Mouse (Mus musculus) gastrocnemius, adult 2 months (tissue): ENCODE results near the gene Gm10424. TPM values are rescaled to one million over a fixed set of nuclear protein-coding genes. Genes with fewer than 3 reads are reported as not detected.
"Not testable (repeated sequence)": the region's sequence is repeated elsewhere in the genome, so short reads cannot be mapped to it uniquely, and the experiment has no call there.

ENCODE experiments used
- DNase-seq: peaks from one replicate; pipeline ENCODE4 v3.0.0; 2022
- H3K27ac ChIP-seq: fragments of 200-600 bp; 2 replicates; pipeline ENCODE4 v1.8.1; 2022; ENCODE audit warnings: mild to moderate bottlenecking
- H3K4me3 ChIP-seq: fragments of 200-600 bp; 2 replicates; pipeline ENCODE4 v1.8.1; 2022; ENCODE audit warnings: mild to moderate bottlenecking, moderate library complexity
- intact Hi-C: fragments of 180-260 bp; cut with DNase I; formaldehyde crosslinking; loops from one replicate; pipeline ENCODE4 v1.15.1; 2025
- long read RNA-seq, 2 experiments: library from polyadenylated mRNA; stranded (forward); transcript quantifications; one replicate each; pipeline ENCODE4 v2.0.0; 2021
- total RNA-seq, 2 experiments: library from RNA; stranded (reverse); gene quantifications; 2 replicates each; pipeline ENCODE4 v1.2.3; 2021

Gene Gm10424
- total RNA-seq: not detected
- long read RNA-seq, experiment 1: 0 reads
- long read RNA-seq, experiment 2: 0 reads

- DNase-seq, H3K4me3 ChIP-seq, intact Hi-C loops, H3K27ac ChIP-seq: not testable (repeated sequence)
Observed at GRCm38 (mm10) chr5:95272668-95273067, at the start of gene Gm10424. TSS of gene Gm10424 (minus strand) at chr5:95272768.

GRCm38 (mm10) chr5:95305611-95306010 lies 33.0 kb upstream of the Gm10424 start, which contains the start of gene Gm3259:
TSS of gene Gm3259 (plus strand) at chr5:95305911.
- intact Hi-C loops, H3K27ac ChIP-seq, DNase-seq, H3K4me3 ChIP-seq: not testable (repeated sequence)

Other genes with a start within 250 kb of the Gm10424 start
- not detected for gene Gm7942, start 165.8 kb downstream of the Gm10424 start, total RNA-seq
- gene Gm16513, start 90.1 kb downstream of the Gm10424 start, total RNA-seq: not detected
- not detected for gene Gm3259, start 33.1 kb upstream of the Gm10424 start, total RNA-seq
- not detected for gene D5Ertd577e, start 184.0 kb upstream of the Gm10424 start, total RNA-seq
- not detected for gene Gm3286, start 238.0 kb upstream of the Gm10424 start, total RNA-seq